Mouse (Mus musculus) ovary, postnatal 14 days (tissue): ENCODE results near the gene Gfpt2.
"Not testable (repeated sequence)": the region's sequence is repeated elsewhere in the genome, so short reads cannot be mapped to it uniquely, and the experiment has no call there.

ENCODE experiments used
- DNase-seq: peaks from one replicate; pipeline ENCODE4 v3.0.0; 2022; ENCODE audit warnings: low spot score

The Gfpt2 gene

DNA sequence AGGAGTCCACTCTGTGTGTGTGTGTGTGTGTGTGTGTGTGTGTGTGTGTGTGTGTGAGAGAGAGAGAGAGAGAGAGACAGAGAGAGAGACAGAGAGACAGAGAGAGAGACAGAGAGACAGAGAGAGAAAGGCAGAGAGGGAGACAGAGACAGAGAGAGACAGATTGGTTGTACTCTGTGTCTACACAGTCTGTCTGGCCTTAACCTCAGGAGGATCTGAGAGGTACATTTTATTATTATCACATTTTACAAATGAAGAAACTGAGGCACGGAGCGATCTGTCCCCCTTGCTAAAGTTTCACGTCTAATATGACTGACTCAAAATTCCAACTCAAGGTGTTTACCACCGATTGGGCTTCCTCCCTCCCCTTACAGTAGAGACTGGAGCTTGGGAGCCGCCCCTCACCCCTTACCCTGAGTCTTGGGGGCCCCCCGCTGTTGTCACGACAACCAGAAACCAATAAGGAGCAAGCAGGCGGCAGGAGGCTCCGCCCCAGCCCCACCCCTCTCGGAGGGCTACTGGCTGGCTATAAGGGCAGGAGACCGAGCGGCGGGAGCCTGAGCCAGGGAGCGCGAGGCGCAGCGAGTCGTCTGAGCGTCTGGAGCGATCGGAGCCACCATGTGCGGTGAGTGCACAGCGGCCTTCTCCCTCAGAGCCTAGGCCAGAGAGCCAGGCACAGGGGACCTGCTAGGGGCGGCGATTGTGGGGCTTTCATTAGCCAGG lies at the start of gene Gfpt2:
Gene Gfpt2, plus strand, starts transcription at position 560 of the 723 bp plus-strand sequence.
- DNase-seq = peak; percentile 59

DNA sequence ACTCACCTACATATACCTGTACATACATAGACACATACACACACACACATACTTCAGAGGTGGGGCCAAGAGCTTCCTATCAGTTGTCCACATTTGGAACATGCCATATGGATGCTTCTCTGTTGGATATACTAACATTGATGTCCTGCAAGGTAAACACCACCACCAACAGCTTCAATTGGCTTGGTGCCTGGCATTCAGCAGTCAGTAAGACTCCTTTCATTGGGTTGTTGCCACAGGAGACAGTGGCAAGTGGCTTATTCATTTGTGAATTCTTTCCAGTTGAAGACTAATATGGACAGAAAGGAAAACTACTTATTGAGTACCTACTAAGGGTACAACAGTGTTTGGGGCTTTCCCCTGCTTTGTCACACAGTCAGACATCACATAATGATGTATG lies 49.0 kb upstream of the Gfpt2 start:
- DNase-seq = no peak

- no peak for DNase-seq
Observed at GRCm38 (mm10) chr11:49745839-49746238, 48.1 kb upstream of the Gfpt2 start.

GRCm38 (mm10) chr11:49746756-49747155 lies 47.2 kb upstream of the Gfpt2 start:
- DNase-seq = no peak

DNA sequence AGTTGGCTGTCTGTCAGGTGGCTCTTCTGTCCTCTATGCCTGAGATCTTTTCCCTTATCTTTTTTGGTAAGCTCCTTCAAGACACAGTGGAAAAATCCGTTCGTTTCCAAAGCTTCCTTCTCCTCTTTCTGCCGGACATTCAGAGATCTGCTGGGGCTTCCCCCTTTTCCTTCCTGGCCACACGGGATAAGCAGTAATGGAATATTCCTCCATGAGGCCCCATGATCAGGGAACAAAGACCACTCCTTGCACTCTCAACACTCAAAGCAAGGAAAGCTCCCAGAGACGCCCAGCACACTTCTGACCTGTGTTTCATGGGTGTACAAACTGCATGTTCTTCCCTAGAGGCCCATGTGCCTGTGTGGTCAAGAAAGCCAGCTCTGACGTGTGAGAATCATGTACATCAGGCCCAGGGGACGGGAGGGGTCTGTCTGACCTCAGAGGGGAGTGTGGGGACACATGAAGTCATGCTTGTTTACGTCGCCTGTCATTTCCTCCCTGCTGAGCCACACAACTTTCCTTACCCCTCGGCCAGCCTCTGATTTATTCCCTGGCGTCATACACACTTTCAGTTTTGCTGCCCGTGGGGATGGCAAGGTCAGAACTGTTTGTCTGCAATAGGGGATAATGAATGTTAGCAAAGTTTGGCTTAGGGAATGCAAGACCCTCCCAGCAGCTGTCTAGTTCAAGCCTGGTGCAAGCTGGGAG lies 38.9 kb upstream of the Gfpt2 start:
- DNase-seq = no peak

- no peak for DNase-seq
Observed at GRCm38 (mm10) chr11:49758096-49758495, 35.9 kb upstream of the Gfpt2 start.

- no peak for DNase-seq
Observed at GRCm38 (mm10) chr11:49761130-49761529, 32.8 kb upstream of the Gfpt2 start.

GRCm38 (mm10) chr11:49763555-49763954 lies 30.4 kb upstream of the Gfpt2 start:
- DNase-seq = no peak

DNA sequence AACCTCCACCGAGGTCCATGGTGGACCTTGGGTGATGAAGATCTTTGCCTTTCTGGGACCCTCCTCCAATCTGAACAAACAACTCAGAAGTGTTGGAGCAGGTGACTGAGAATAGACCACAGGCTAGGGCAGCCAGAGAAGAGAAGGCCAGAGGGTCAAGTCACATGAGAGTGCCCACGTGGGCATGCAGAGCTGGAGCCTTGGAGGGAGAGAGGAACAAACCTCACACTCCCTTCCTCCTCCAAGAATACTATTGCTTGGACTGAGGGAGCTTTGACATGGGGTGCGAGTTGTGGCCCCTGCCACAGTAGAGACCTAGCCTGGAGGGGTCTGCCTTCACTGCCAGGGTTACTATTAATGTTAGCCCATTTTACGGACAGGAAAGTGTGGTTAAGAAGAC lies 30.0 kb upstream of the Gfpt2 start:
- no peak for DNase-seq

DNA sequence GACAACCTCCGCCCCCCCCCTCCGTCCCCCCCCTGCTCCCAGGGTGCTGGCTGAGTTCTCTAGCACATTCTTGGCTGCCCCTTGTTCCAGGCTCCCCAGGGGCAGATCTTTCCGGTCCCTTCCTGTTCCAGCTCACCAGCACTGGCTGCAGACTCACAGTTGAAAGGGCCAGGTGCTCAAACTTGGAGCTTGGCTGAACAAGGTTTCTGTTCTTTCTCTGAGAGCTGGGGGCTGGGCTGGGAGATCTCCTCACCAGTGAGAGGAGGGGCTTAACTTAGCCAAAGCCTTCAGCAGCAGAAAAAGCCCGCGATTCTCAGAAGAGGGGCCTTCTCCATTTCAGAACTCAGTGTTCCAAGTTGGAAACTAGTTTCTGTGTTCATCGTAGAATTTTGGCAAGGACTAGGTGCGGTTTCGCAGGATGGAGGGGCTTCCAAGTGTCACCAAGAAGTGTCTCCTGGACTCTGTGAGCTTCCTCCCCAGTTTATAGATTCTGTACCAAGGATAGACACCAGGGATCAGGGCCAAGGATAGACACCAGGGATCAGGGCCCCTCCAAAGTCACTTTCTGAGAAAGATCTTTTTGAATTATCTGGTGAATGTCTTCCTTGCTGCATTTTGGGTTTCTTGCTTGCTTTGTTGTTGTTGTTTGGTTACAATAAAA lies 29.2 kb upstream of the Gfpt2 start:
- DNase-seq = peak; percentile 36

DNA sequence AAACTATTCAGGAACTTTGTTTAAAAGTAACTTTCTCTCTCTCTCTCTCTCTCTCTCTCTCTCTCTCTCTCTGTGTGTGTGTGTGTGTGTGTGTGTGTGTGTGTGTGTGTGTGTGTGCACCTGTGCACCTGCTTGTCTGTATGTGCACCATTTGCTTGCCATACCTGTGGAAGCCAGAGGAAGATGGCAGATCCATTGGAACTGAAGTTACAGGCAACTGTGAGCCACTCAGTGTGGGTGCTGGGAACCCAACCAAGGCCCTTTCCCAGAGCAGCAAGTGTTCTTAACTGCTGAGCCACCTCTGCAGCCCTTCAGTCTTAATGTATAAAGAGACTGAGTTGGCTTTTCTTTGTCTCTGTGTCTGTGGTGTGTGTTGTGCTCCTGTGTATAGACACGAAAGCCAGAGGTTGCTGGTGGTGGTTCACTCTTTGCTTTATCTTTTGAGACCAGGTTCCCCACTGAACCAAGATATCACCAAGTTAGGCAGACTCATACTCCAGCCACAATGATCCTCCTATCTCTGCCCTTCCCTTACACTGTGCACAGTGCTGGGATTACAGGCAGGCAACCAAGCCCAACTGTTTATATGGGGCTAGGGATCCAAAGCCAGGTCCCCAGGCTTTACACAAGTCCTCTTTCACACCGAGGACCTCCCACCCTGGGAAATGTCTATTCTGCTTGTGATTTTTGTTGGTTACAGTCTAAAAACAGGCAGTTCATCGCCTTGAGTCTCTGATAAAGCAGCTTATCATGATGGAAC lies 28.4 kb upstream of the Gfpt2 start:
- no peak for DNase-seq

DNA sequence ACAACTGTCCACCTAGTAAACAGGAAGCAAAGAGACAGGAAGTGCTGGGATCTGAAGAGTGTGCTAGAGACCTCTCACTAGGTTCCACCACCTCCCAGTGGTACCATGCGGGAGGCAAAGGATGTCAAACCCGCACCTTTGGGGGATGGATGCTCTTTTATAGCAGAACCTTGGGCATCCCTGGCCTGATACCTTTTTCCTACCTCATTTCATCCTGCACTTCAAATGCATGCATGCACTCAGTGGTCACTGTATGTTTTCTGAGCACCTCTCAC lies 27.9 kb upstream of the Gfpt2 start:
- DNase-seq = no peak

DNA sequence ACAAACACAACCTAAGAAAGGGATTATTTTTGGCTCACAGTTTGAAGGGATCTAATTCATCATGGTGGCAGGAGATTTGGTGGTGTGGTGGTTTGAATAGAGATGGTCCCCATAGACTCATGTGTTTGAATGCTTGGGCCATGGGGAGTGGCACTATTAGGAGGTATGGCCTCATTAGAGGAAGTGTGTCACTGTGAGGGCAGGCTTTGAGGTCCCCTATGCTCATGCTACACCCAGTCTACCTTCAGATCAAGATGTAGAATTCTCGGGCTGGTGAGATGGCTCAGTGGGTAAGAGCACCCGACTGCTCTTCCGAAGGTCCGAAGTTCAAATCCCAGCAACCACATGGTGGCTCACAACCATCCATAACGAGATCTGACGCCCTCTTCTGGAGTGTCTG lies 26.5 kb upstream of the Gfpt2 start:
- not testable (repeated sequence) for DNase-seq

DNA sequence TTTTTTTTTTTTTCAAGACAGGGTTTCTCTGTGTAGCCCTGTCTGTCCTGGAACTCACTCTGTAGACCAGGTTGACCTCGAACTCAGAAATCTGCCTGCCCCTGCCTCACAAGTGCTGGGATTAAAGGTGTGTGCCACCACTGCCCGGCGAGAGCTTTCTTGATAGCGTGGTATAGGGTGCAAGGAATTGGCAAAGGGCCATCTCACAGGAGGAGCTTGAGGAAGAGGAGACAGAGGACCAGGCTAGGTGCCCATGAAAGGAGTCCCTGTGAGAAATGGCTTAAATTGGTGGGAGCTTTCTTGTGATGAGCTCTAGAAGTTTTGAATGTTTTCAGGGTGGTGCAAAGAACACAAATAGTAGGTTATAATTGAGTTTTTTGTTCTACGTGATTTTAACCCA lies 25.2 kb upstream of the Gfpt2 start:
- DNase-seq = no peak

- no peak for DNase-seq
Observed at GRCm38 (mm10) chr11:49770676-49771550, 23.1 kb upstream of the Gfpt2 start.

GRCm38 (mm10) chr11:49772251-49772650 lies 21.7 kb upstream of the Gfpt2 start:
- no peak for DNase-seq

DNA sequence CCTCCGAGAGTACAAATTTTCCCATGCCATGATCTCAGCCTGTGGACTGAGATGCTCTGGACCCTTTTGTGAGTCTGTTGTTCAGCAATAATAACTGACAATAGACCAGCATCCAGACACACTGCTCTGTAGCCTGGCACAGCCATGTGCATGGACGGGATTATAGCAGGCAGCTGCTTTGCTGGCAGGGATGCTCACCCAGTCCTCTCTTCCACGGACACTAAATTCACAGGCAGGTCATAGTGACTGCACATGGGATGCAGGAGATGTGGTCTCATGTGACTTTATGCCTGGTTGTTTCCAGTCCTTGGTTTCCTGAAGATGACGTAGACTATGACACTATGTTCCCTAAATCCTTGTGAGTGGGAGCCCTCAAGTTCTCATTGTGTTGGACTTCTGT lies 19.1 kb upstream of the Gfpt2 start:
- no peak for DNase-seq

- no peak for DNase-seq
Observed at GRCm38 (mm10) chr11:49778844-49779243, 15.1 kb upstream of the Gfpt2 start.

DNA sequence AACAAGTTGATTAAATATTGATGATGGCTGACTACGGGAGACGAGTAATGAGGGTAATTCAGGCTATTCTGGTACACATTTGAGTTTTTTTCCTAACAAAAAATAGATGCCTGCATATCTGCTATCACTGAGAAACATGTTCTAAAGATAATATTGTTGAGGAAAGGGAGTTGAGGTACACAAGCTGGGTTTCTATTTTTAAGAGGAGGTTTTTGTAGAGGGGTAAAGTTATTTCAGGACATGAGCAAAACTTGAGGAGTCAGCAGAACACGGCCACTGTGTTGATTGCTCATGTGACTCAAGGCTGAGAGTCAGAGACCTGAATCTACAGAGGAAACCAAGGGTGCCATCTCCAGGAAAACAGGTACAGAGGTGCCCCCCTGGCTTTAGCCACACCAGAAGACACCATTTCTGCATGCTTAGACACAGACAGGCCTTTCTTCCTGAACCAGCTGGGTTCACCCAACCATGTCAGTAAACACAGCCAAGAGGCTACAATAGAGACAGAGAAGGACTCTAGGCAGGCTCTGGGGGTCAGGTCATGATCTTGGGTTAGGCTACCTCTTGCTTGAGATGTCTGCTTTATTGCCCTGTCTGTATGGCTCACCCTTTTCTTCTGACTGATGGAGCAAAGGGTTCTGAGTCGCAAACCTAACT lies 13.7 kb upstream of the Gfpt2 start:
- DNase-seq = no peak

DNA sequence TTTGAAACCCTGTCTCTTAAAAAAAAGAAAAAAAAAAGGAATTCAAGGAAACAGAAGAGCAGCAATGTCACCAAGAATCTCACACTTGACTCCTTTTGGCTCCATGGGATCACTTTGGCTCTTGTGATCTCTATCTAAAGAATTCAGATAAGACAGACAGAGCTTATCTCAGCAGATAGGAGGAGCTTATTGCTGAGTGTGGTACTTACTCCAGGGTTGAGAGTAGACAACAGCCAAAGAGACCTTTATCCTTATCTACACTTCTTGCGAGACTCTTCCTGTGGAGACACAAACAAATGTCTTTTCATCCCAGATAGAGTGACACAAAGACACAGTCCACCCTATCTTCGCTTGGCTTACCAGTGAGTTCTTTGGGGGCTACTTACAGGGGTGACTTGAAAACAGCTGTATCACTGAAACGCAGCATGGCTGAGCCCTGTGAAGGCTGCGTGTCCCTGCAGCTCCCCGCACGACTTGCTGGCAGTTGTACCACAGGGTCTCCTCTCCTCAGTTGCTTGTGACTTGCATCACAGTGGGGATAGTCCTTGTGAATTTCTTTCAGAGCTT lies 12.1 kb upstream of the Gfpt2 start:
- no peak for DNase-seq

GRCm38 (mm10) chr11:49793131-49793530 lies 847 bp upstream of the Gfpt2 start:
- no peak for DNase-seq
